Mouse (Mus musculus): ENCODE data around the gene Olfr412.

Olfr412 gene

DNA sequence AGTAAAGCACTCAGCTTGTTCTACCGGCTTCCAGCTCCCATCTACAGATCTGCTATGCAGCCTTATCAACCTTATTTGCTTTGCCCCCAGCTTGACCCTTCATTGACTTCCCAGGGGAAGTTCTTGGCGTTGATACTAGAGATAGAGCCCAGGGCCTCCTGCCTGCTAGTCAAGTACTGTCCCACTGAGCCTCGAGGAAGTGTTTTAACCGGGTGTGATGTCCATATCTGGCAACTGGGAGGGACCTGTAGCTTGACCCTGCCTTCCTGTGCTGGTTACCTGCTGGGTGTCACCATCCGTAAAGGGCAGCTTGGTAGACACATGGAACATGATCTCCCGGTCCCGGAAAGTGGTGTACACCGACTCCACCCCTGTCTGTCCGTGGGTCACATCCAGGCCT, 52.2 kb downstream of the Olfr412 start:
- DNase-seq (ENCODE audit: low spot score), result no peak

DNA sequence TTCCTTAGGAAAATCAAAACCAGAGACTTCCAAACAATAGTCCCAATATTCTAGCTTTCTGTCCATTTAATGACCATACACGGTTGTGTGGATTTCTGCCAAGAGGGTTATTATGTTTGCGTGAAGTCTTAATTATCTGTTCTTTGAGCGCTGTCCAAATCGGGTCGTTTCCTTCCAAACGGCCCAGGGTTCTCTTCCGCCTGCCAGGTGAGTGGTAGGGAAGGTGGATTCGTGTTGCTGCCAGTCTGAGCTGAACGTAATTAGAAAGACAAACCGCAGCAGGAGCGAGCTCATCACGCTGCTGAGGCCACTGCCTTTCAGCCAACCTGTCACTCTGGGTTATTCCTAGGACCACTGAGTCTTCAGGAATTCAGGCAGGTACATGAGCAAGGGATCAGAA, 53.9 kb downstream of the Olfr412 start:
- DNase-seq (ENCODE audit: low spot score), result no peak

Measured in urinary bladder, postnatal 25 days (tissue).